Mouse (Mus musculus) lung, postnatal 0 days (tissue): Measurements from ENCODE around the gene Myo18b.

Experiments used
- CTCF ChIP-seq: IDR thresholded peaks from 2 replicates; pipeline ENCODE4 v1.5.1; 2016; ENCODE audit warnings: antibody characterized with exemption, mild to moderate bottlenecking
- EP300 ChIP-seq: IDR thresholded peaks from 2 replicates; pipeline ENCODE4 v1.6.1; 2016; ENCODE audit warnings: antibody characterized with exemption, mild to moderate bottlenecking, control low read depth

- TF ChIP-seq CTCF, result no peak
- no peak for TF ChIP-seq EP300
These were observed 127.6 kb downstream of the Myo18b start for GRCm38 (mm10) chr5:112768556-112768955.
